Mouse (Mus musculus) frontal cortex, postnatal 36 days (tissue): ENCODE results near the gene Grik4.

Experiments
- DNase-seq, 2 experiments: peaks; one replicate each; pipeline ENCODE4 v3.0.0; 2022; ENCODE audit warnings: low spot score in 2 of 2

The Grik4 gene

GRCm38 (mm10) chr9:42573616-42574350 is 370.5 kb downstream of the Grik4 start:
- peak; percentile 38 to 43 for DNase-seq

GRCm38 (mm10) chr9:42573180-42573579 is 371.1 kb downstream of the Grik4 start:
- peak; percentile 54 to 68 for DNase-seq

GRCm38 (mm10) chr9:42565921-42566320 is 378.4 kb downstream of the Grik4 start:
- DNase-seq = peak in 1 of 2 experiments; percentile 43

GRCm38 (mm10) chr9:42555186-42555585 is 389.1 kb downstream of the Grik4 start:
- DNase-seq = no peak

- peak; percentile 77 to 84 for DNase-seq
Measured at GRCm38 (mm10) chr9:42550116-42550515, 394.2 kb downstream of the Grik4 start.

- DNase-seq = peak in 1 of 2 experiments; percentile 24
Measured at GRCm38 (mm10) chr9:42548981-42549380, 395.3 kb downstream of the Grik4 start.

- no peak for DNase-seq
Measured at GRCm38 (mm10) chr9:42544521-42544920, 399.8 kb downstream of the Grik4 start.

- DNase-seq = no peak
Measured at GRCm38 (mm10) chr9:42533491-42533890, 410.8 kb downstream of the Grik4 start.

GRCm38 (mm10) chr9:42533041-42533440 is 411.3 kb downstream of the Grik4 start:
- DNase-seq = no peak

GRCm38 (mm10) chr9:42531951-42532350 is 412.3 kb downstream of the Grik4 start:
- DNase-seq = no peak

GRCm38 (mm10) chr9:42530221-42531152 is 413.8 kb downstream of the Grik4 start:
- DNase-seq = peak in 1 of 2 experiments; percentile 66

- DNase-seq = peak; percentile 44 to 60
Measured at GRCm38 (mm10) chr9:42520587-42521084, 423.7 kb downstream of the Grik4 start.

- peak in 1 of 2 experiments; percentile 13 for DNase-seq
Measured at GRCm38 (mm10) chr9:42518163-42518562, 426.1 kb downstream of the Grik4 start.

- no peak for DNase-seq
Measured at GRCm38 (mm10) chr9:42513159-42513558, 431.1 kb downstream of the Grik4 start.

- no peak for DNase-seq
Measured at GRCm38 (mm10) chr9:42512312-42512711, 432.0 kb downstream of the Grik4 start.

GRCm38 (mm10) chr9:42508235-42508634 is 436.1 kb downstream of the Grik4 start:
- DNase-seq = no peak

- DNase-seq = no peak
Measured at GRCm38 (mm10) chr9:42507709-42508108, 436.6 kb downstream of the Grik4 start, which contains the start of gene Tbcel. TSS of gene Tbcel (minus strand) at chr9:42507809.

- no peak for DNase-seq
Measured at GRCm38 (mm10) chr9:42507022-42507421, 437.3 kb downstream of the Grik4 start.

- no peak for DNase-seq
Measured at GRCm38 (mm10) chr9:42504971-42505510, 439.3 kb downstream of the Grik4 start.

- no peak for DNase-seq
Measured at GRCm38 (mm10) chr9:42504559-42504958, 439.7 kb downstream of the Grik4 start.

GRCm38 (mm10) chr9:42503709-42504108 is 440.6 kb downstream of the Grik4 start:
- DNase-seq = no peak

- DNase-seq = no peak
Measured at GRCm38 (mm10) chr9:42496296-42496695, 448.0 kb downstream of the Grik4 start.
